Mouse (Mus musculus) neural tube, embryonic 14.5 days (tissue): Measurements from ENCODE around the gene Dusp7. TPM values are rescaled to one million over a fixed set of nuclear protein-coding genes. Genes with fewer than 3 reads are reported as not detected.

ENCODE experiments used
- ATAC-seq: fragments of 200-750 bp; cut with Nextera tagmentation; 2 replicates; pipeline ENCODE4 v1.8.0; 2017; ENCODE audit warnings: low read depth, mild to moderate bottlenecking, moderate TSS enrichment, moderate library complexity
- H3K27ac ChIP-seq: fragments of 300-500 bp; sonication (generic); 2 replicates; pipeline ENCODE4 v1.5.1; 2014; ENCODE audit warnings: low read depth, mild to moderate bottlenecking, control low read depth, low read length, moderate library complexity, mixed read lengths
- H3K27me3 ChIP-seq: fragments of 300-500 bp; sonication (generic); 2 replicates; pipeline ENCODE4 v1.6.1; 2014; ENCODE audit warnings: low read length; ENCODE audit not compliant: control insufficient read depth, insufficient read depth
- H3K36me3 ChIP-seq: fragments of 300-500 bp; sonication (generic); 2 replicates; pipeline ENCODE4 v1.6.1; 2014; ENCODE audit warnings: low read length, mixed read lengths; ENCODE audit not compliant: control insufficient read depth, insufficient read depth
- H3K4me1 ChIP-seq: fragments of 300-500 bp; sonication (generic); 2 replicates; pipeline ENCODE4 v1.6.1; 2014; ENCODE audit warnings: low read length; ENCODE audit not compliant: control insufficient read depth, insufficient read depth
- H3K4me2 ChIP-seq: fragments of 300-500 bp; sonication (generic); 2 replicates; pipeline ENCODE4 v1.6.1; 2014; ENCODE audit warnings: mild to moderate bottlenecking, low read depth, low read length, control low read depth
- H3K4me3 ChIP-seq: fragments of 300-500 bp; sonication (generic); 2 replicates; pipeline ENCODE4 v1.5.1; 2014; ENCODE audit warnings: low read depth, low read length, control low read depth, mixed read lengths
- H3K9ac ChIP-seq: fragments of 300-500 bp; sonication (generic); replicated peaks from 2 replicates; pipeline ENCODE4 v1.6.1; 2014; ENCODE audit warnings: low read depth, mild to moderate bottlenecking, control low read depth, low read length, mixed read lengths
- H3K9me3 ChIP-seq: fragments of 300-500 bp; sonication (generic); 2 replicates; pipeline ENCODE4 v1.6.1; 2016; ENCODE audit warnings: low read length; ENCODE audit not compliant: control insufficient read depth
- WGBS: fragments of 180-500 bp; shearing (Covaris S2); extraction: QIAGEN DNeasy Blood & Tissue Kit; methylation state at CpG from one replicate; pipeline ENCODE4 v1.1.7; 2014; 5-methylcytosine and 5-hydroxymethylcytosine counted together
- polyA plus RNA-seq: library from polyadenylated mRNA; unstranded; fragments of >200 nt; fragmentation: Nextera tagmentation; extraction: Ambion mirVana; gene quantifications from 2 replicates; pipeline ENCODE4 v1.2.1, GENCODE M21; 2014

Dusp7 gene
- polyA plus RNA-seq, 1 experiment from 2014 or later: 19.3 TPM

- WGBS: 87% methylated on average over 6 of the region's 6 CpGs
- Histone ChIP-seq H3K4me2 (no peak overlapping the region), H3K4me1 (no peaks in the 10 kb centered on the region), H3K27ac (no peak overlapping the region), H3K4me3 (no peak overlapping the region), H3K9me3 (no peaks in the 10 kb centered on the region), H3K27me3 (no peaks in the 10 kb centered on the region), H3K36me3 (no peaks in the 10 kb centered on the region), H3K9ac (no peak overlapping the region)
- no peak for ATAC-seq
Measured at GRCm38 (mm10) chr9:106361140-106361539, 7.3 kb upstream of the Dusp7 start.

GRCm38 (mm10) chr9:106365333-106365732 is 3.1 kb upstream of the Dusp7 start:
- 80% methylated on average over 7 of the region's 7 CpGs for WGBS
- no peak overlapping the region for H3K4me2 ChIP-seq

GRCm38 (mm10) chr9:106366188-106366587 is 2.2 kb upstream of the Dusp7 start:
- WGBS: 70% methylated on average over 1 of the region's 1 CpGs
- H3K27me3 ChIP-seq: no peaks in the 10 kb centered on the region
- ATAC-seq: no peak
- no peak overlapping the region for H3K9ac ChIP-seq
- H3K9me3 ChIP-seq: no peaks in the 10 kb centered on the region
- H3K4me1 ChIP-seq: peaks cover 20% of the 10 kb centered on the region
- H3K4me2 ChIP-seq: no peak overlapping the region
- no peak overlapping the region for H3K27ac ChIP-seq
- H3K4me3 ChIP-seq: no peak overlapping the region
- H3K36me3 ChIP-seq: no peaks in the 10 kb centered on the region

More at GRCm38 (mm10) chr9:106365333-106365732, 3.1 kb upstream of the Dusp7 start:
- Histone ChIP-seq H3K9me3 (no peaks in the 10 kb centered on the region), H3K27ac (no peak overlapping the region), H3K36me3 (no peaks in the 10 kb centered on the region), H3K27me3 (no peaks in the 10 kb centered on the region), H3K9ac (no peak overlapping the region), H3K4me3 (no peak overlapping the region), H3K4me1 (peaks cover 11% of the 10 kb centered on the region)
- no peak for ATAC-seq

- no peaks in the 10 kb centered on the region for H3K36me3 ChIP-seq
- peak overlapping the region; percentile 96 for H3K27ac ChIP-seq
- H3K4me1 ChIP-seq: peaks cover 28% of the 10 kb centered on the region
- no peaks in the 10 kb centered on the region for H3K27me3 ChIP-seq
- WGBS: 19% methylated on average over 5 of the region's 5 CpGs
- 0 out of 2 replicates have a peak, but pooled peaks have one; percentile 1 for ATAC-seq
- H3K4me3 ChIP-seq: peak overlapping the region; percentile 86
- H3K4me2 ChIP-seq: peak overlapping the region; percentile 94
- H3K9ac ChIP-seq: peak overlapping the region; percentile 63
- no peaks in the 10 kb centered on the region for H3K9me3 ChIP-seq
Measured at GRCm38 (mm10) chr9:106367001-106367400, 1.4 kb upstream of the Dusp7 start.

- Histone ChIP-seq H3K4me1 (peaks cover 33% of the 10 kb centered on the region), H3K27ac (peak overlapping the region; percentile 96), H3K9ac (peak overlapping the region; percentile 93), H3K9me3 (no peaks in the 10 kb centered on the region), H3K4me3 (peak overlapping the region; percentile 86), H3K27me3 (no peaks in the 10 kb centered on the region), H3K4me2 (peak overlapping the region; percentile 94), H3K36me3 (peaks cover 4% of the 10 kb centered on the region; the same call in 1 of the 2 replicates)
- WGBS: under 1% methylated on average over 35 of the region's 36 CpGs
- ATAC-seq: peak; percentile 93
Measured at GRCm38 (mm10) chr9:106367592-106368111, 780 bp upstream of the Dusp7 start.

- peak; percentile 16 for ATAC-seq
- Histone ChIP-seq H3K4me2 (peak overlapping the region; percentile 94), H3K4me3 (peak overlapping the region; percentile 86), H3K27ac (peak overlapping the region; percentile 96), H3K4me1 (peaks cover 33% of the 10 kb centered on the region), H3K36me3 (peaks cover 11% of the 10 kb centered on the region), H3K9ac (peak overlapping the region; percentile 93), H3K27me3 (no peaks in the 10 kb centered on the region), H3K9me3 (no peaks in the 10 kb centered on the region)
- under 1% methylated on average over 70 of the region's 72 CpGs for WGBS
Measured at GRCm38 (mm10) chr9:106368831-106369501, 534 bp downstream of the Dusp7 start.

- WGBS: 8% methylated on average over 11 of the region's 11 CpGs
- H3K4me1 ChIP-seq: peaks cover 33% of the 10 kb centered on the region
- peak overlapping the region; percentile 94 for H3K4me2 ChIP-seq
Measured at GRCm38 (mm10) chr9:106369801-106370485, 1.5 kb downstream of the Dusp7 start.

GRCm38 (mm10) chr9:106370620-106371383 is 2.4 kb downstream of the Dusp7 start:
- Histone ChIP-seq H3K27ac (no peak overlapping the region), H3K9me3 (no peaks in the 10 kb centered on the region), H3K36me3 (peaks cover 13% of the 10 kb centered on the region), H3K4me3 (peak overlapping the region; percentile 86), H3K9ac (peak overlapping the region; percentile 21; the same call in 1 of the 2 replicates), H3K27me3 (no peaks in the 10 kb centered on the region), H3K4me2 (peak overlapping the region; percentile 94), H3K4me1 (peaks cover 33% of the 10 kb centered on the region)
- WGBS: 87% methylated on average over 30 of the region's 30 CpGs
- ATAC-seq: no peak

More at GRCm38 (mm10) chr9:106369801-106370485, 1.5 kb downstream of the Dusp7 start:
- Histone ChIP-seq H3K4me3 (peak overlapping the region; percentile 86), H3K9me3 (no peaks in the 10 kb centered on the region), H3K9ac (peak overlapping the region; percentile 93), H3K36me3 (peaks cover 13% of the 10 kb centered on the region), H3K27me3 (no peaks in the 10 kb centered on the region), H3K27ac (peak overlapping the region; percentile 96)
- no peak for ATAC-seq
